Mouse (Mus musculus) spleen, postnatal 4 days (tissue): ENCODE results near the gene Nrg4.

Source experiments
- DNase-seq, 2 experiments: peaks; one replicate each; pipeline ENCODE4 v3.0.0; 2022; ENCODE audit warnings: low spot score in 2 of 2

The Nrg4 gene

DNA sequence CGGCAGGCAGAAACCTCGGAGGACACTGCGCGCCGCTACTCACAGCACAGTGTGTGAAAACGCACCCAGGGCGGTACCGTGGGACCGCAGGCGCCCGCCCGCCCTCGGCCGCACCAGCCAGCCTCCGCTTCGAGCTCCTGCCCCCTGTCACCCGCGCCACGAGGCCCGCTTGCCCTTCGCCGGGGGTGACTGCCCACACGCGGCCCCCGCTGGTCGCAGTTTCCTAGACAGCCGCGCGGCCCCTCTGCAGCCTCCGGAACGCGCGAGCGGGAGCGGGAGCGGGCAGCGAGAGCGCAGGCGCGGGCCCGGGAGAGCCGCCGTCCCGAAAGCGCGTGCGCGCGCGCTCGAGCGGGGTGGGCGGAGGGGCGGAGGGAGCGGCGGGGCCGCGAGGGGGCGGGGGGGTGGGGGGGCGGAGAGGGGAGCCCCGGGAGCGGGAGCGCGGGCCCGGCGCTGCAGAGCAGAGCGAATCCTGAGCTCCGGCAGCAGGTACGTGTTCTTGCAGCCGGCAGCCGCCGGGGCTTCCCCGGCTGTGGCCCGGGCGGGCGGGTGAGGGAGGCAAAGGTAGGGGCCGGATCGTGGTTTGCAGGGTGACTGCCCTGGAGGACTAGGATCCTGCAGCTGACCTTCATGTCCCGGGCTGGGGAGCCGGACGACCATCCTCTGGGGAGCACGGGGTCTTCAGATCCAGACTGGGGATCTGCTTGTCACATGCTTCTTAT lies at the start of gene Nrg4, which contains the start of gene Tmem266:
Nrg4 (minus strand) TSS at position 330 of the 719 bp plus-strand sequence.
Tmem266 (plus strand) TSS at position 399 of the 719 bp plus-strand sequence.
- DNase-seq = peak; percentile 26 to 69

GRCm38 (mm10) chr9:55371908-55372307 lies 45.3 kb upstream of the Nrg4 start:
- DNase-seq = no peak

DNA sequence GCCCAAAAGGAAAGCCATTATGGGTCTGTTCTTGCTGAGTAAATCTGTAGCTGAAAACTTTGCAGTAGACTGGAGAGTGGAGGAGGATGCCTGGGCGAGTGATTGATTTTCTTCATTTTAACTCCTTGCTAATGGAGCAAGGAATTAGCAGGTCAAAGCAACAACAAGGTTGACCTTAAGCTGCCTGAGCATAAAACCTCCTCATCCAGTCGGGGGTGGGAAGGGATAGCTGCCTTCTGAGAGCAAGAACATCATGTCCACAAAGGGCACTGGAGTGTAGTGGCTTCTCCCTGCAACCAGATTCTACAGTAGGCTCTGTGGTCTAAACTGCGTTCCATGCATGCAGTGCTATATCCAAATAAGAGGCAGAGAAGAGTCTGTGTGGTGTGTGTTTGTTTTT lies 41.4 kb upstream of the Nrg4 start:
- no peak for DNase-seq

GRCm38 (mm10) chr9:55363707-55364106 lies 37.1 kb upstream of the Nrg4 start:
- no peak for DNase-seq

- DNase-seq = no peak
Measured at GRCm38 (mm10) chr9:55361969-55362368, 35.3 kb upstream of the Nrg4 start.

DNA sequence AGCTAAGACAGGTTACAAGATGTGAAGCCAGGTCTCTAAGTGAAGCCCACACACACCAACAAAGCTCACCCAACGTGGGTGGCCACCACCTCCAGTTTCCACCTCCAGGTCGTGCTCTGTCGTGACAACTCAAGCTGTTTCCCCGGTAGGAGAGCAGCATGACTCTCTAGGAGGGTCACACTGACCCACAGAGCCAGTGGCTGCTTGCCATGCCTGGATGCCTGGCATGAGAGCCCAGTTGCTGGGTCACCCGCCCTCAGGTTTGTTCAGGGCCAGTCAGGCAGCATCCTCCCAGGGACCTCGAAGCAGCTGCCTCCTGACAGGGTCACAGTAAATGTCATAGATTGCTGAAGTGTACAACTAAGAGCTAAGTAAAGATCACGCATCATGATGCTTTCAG lies 34.2 kb upstream of the Nrg4 start:
- no peak for DNase-seq

GRCm38 (mm10) chr9:55360372-55360771 lies 33.7 kb upstream of the Nrg4 start:
- DNase-seq = no peak

GRCm38 (mm10) chr9:55357164-55357563 lies 30.5 kb upstream of the Nrg4 start:
- no peak for DNase-seq

DNA sequence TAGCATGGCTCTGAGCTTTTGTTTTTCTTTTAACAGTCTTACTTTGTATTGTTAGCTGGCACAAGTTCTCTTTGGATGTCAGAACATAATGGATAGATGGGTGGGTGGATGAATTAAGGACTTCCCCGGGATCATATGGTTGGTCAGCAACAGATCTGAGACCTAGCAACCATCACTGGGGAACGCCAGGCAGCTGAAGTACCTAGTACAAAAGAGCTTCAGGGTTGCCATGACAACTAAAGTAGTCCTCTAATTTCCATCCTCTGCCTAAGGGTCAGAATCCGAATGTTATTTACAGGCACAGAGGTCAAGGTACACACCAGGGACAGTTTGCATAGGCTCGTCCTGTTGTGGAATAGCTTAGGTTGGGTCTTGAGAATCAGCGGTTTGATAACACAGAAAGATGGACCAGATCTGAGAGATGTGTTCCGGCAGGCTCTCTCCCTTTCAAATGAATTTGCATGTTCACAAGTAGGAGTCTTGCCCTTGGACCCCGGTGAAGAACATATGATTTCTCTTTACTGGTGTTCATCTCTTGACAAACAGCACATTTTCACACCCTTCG lies 28.7 kb upstream of the Nrg4 start:
- no peak for DNase-seq

GRCm38 (mm10) chr9:55354686-55355085 lies 28.0 kb upstream of the Nrg4 start:
- no peak for DNase-seq

GRCm38 (mm10) chr9:55348664-55349063 lies 22.0 kb upstream of the Nrg4 start:
- DNase-seq = no peak

GRCm38 (mm10) chr9:55345332-55345731 lies 18.7 kb upstream of the Nrg4 start:
- DNase-seq = no peak

DNA sequence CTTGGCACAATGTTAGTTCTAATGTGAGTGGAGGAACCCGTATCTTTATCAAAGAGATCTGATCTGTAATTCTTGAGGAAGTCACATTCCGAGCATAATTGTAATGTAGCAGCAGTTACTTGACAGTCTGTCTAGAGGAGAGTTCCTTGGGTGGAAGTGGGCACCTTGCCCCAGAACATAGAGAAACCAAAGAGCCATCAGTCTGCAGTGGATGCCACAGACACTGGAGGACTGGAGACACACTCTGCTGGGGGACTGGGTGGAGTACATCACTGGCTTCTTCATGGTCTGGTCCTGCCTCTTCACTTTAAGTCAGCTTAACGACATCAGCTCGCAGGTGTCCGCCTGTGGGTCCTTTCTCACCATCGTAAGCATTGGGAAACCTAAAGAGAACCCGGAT lies 17.5 kb upstream of the Nrg4 start:
- no peak for DNase-seq

DNA sequence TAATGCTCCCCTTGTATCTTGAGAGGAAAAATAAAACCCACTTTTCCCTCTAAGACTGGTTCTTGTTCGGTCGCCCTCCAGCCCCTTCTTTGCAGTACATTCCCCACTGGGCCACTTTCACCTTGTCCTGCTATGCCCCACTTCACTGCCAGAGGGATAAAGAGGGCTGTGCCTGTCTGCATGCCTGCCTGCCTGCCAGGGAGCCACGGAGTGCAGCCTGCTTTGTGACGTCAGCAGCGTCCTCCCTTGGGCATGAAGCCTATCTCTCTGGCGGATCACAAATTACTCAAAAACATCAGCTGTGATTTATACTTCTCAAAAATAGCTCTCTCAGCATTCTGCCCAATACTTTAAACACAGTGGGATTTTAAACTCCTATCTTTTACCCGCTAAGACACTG lies 6.3 kb upstream of the Nrg4 start:
- DNase-seq = no peak

DNA sequence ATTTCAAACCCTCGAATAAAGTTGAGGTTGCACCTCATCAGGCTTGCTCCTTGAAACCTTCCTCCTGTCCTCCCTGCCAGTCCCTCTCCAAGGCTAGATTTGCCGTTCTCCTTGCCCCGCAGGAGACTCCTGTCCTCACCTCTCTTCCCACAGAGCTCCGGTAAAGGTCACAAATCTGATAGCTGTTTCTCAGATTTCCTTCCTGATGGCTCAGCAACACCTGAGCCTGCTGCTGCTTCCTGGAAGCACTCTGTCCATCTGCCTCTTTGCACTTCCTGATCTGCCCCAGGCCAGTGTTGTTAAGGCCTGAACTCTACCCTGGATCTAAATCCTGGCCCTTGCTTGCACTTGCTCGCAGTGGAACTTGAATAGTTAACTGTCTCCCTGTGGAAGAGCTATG lies 5.8 kb upstream of the Nrg4 start:
- no peak for DNase-seq

- DNase-seq = no peak
Measured at GRCm38 (mm10) chr9:55329401-55329800, 2.8 kb upstream of the Nrg4 start.

GRCm38 (mm10) chr9:55328151-55328918 lies 1.7 kb upstream of the Nrg4 start:
- DNase-seq = no peak

GRCm38 (mm10) chr9:55327234-55327615 lies 581 bp upstream of the Nrg4 start:
- peak in 1 of 2 experiments; percentile 16 for DNase-seq

DNA sequence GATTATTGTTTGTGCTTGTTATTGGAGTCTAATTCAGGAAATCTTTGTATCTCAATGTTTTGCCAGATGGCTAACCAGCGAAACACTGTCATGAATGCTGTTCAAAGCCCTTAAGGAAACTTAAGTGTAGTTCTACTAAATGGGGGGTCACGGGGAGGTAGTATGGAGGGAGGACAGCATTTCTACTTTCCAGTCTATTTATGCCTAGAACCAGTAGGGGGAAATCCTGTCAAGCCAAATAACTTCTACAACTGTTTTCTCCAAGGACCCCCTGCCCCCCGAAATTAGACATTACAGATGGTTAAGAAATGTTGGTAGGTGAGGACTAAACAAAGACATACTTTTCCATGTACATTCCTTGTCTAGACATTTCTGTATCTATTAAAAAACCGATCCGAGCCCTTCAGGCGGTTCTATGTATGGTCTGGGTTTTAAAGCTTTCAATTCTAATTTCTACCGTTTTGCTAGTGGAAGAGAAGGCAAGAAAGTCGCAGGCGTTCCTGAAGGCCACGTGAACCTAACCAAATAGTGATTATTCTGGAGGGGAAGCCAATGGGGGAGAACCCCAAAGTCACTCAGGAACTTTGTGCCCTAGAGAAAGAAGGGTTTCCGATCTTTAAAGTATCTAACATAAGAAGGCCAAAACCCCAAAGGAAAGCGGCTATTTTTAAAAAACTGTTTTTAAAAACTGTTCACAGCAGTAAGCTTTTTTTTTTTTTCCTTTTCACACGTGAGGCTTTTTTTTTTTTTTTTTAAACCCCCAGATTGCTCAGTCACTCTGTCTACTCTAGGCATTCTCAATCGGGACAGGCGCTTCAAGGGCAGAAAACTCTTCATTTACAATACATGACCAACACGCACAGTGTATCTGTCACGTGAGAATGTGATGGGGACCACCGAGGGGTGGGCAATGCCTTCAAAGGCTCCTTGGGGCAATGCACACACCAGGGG lies 805 bp downstream of the Nrg4 start:
- no peak for DNase-seq

DNA sequence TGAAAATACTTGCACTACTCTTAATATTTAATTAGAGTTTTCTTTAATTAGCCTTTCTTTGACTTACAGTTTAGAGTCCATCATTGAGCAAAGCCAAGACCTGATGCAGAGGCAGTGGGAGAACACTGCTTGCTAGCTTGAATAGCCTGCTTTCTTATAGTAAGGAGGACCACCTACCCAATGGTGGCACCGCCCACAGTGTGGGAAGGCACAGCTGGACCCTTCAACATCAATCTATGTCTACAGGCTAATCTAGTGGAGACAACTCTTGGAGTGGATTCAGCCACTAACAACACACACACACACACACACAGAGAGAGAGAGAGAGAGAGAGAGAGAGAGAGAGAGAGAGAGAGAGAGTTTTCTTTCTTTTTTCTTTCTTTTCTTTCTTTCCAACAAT lies 1.6 kb downstream of the Nrg4 start:
- DNase-seq = no peak

- DNase-seq = no peak
Measured at GRCm38 (mm10) chr9:55324516-55324915, 2.1 kb downstream of the Nrg4 start.

GRCm38 (mm10) chr9:55324085-55324484 lies 2.6 kb downstream of the Nrg4 start:
- DNase-seq = no peak
